Mouse (Mus musculus) kidney, adult 2 months (tissue): ENCODE measurements at regions not wholly inside any gene's neighbourhood (a gene's known extent, or its start where the extent isn't known, plus 50 kb on each side); places are given as distances from the start of the nearest gene placed in this dataset.

ENCODE experiments used
- CTCF ChIP-seq: fragments of 200-500 bp; conservative IDR thresholded peaks from 2 replicates; pipeline ENCODE4 v1.5.1; 2011; ENCODE audit warnings: low read depth, mild to moderate bottlenecking, control low read depth, low read length, moderate library complexity, mixed read lengths; ENCODE audit not compliant: insufficient read depth, insufficient read length
- POLR2A ChIP-seq: fragments of 200-500 bp; IDR thresholded peaks from one replicate; pipeline ENCODE4 v1.6.1; 2011; ENCODE audit warnings: low read depth, low read length, control low read depth

- TF ChIP-seq POLR2A (no peak), CTCF (no peak)
Measured at GRCm38 (mm10) chr12:77135067-77135466, 102.9 kb upstream of the Fut8 start.
